Mouse (Mus musculus) MN1 (cell line): ENCODE measurements at regions not wholly inside any gene's neighbourhood (a gene's known extent, or its start where the extent isn't known, plus 50 kb on each side); places are given as distances from the start of the nearest gene placed in this dataset.
A peak's percentile ranks its signal among the peaks of the same experiment; 100 is the strongest.

Source experiments
- DNase-seq: peaks from one replicate; pipeline ENCODE4 v3.0.0-alpha.2; 2016; ENCODE audit warnings: low spot score

DNA sequence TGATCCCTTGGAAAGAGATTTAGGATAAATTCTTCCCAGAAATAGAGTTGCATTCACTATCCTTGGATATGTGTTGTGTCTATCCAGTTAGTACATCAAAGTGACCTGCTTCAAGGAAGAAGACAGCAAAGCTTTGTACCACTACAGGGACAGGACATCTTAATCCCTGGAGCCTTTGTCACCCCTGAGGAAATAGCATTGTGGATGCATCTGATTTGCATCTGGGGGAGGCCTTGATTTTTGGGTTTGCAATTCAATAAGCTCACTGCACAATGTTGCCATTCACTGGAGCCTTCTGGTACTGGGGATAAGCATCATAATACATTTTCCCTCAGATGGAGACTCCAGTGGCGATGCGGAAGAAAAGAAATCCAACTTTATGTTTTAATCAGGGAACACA, 229.2 kb upstream of the Dcn start:
- no peak for DNase-seq

DNA sequence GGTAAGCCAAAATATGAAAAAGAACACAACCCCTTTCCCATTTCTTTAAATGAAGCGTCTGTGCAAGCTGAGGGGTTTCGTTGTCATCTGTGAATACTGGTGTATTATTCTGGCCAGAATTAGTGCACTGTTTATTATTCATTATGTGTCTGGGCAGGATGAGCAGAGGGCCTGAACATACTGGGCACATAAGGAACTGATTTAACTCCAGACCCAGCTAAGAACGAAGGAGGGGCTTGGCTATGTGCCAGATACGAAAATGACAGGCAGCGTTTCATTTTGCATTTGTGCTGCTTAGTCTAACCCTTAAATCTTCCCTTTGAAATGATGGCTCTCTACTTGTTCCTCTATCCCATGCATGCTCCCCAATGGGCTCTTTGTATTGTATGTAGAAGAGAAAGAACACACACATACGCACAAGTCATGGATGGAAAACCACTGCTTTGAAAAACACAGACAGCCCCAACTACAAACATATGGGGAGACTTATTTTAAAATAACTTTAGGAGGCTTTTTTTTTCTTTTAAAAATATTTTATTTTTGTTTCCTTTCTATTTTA, 213.4 kb upstream of the Dcn start:
- peak; percentile 13 for DNase-seq

DNA sequence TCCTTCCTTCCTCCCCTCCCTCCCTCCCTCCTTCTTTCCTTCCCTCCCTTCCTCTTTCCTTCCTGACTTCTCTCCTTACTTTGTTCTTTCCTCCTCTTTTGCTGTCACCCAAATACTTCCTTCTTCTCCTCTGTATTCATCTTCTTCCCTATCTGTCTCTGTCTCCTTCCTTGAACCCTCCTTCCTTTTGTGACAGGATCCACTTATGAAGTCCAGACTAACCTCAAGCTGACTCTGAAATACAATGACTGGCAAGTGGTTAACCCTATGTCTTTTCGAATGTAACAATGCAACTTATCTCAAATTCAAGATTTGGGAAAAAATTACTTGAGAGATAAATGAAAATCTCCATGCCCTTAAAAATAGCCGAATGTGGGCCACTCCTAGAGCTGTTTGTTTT, 197.0 kb upstream of the Dcn start:
- no peak for DNase-seq

DNA sequence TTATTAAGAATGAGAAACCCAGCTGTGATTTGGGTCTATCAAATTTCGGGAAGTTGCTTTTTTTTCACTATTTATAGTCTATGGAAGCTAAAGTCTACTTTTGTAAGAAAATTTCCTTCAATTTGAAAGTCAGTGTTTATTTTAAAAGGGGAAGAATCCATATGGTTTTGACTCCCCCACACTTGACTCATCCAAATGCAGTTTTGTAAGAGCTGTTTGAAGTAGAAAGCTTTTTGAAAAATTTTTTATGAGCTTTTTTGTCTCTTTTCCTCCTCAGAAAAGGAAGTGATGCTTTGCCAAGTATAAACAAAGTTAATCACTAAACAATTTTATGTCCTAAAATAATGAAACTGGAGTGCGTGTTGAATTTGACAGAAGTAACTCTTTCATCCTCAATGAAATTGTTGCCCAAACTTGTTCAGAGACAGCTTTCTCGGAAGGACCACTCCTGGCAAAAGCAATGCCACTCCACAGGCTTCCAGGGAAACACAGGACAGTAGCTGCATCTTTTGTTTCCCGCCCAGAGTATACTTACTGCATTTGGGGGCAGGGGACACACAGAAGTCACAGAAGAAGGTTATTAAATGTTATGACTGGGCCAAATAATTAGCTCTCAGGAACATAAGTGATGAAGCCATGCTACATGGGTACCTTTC, 196.4 kb upstream of the Dcn start:
- no peak for DNase-seq

DNA sequence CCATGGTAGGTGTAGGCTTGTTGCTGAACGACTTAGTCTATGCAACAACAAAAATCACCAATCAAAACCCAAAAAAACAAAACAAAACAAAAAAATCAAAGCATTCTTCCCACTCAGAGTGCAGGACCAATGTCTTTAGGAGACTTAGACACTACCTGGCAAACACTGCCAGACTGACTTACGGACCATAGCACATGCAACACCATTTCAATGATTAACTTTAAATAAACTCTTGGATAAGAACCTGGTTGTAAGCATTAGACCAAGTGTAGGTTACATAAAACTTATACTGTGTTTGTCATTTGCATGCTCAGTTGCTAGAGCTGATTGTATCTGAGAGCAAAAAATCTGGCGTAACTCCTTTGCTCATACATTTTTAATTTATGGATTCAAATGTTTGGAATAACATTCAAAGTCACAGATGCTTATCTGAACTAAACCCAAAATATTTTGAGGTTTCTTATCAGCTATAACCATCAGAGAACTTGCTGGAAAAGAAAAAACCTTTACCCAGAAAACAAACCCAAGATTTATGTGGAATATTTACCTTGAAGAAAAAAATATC, 174.5 kb upstream of the Dcn start:
- DNase-seq = no peak

DNA sequence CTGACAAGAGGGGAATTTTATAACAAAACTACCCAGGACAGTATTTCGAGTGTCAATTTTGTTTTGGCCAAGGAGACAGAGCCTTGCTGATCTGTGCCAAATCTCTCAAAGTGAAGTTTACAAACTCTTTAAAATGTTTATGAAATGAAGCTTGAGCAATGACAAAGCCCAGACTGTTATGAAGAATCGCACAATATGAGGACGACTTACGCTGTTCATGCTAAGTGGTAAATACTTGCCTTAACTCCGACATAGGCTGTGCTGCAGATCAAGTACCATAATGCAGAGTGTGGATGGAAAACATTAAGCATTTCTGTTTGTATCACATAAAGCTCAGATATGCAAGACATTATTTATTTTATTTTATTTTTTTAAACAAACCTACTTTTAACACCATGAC, 169.8 kb upstream of the Dcn start:
- no peak for DNase-seq

DNA sequence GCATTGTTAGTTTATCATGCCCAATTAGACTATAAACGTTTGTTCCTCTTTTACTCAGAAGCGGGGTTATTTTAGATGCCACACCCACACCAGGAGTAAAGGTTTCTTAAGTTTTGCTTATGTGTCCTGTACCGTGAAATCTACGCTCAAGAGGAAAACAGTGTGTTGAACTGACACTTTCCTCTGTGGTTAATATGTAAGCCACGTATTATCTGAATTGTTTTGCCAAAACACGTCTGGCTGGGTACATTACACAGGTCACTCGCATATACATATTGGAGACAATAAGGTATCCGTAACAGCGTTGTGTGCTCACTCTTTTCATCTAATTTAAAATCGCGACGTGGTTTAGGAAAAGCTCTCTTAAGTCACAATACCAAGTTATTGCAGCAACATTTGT, 166.9 kb upstream of the Dcn start:
- DNase-seq = no peak

DNA sequence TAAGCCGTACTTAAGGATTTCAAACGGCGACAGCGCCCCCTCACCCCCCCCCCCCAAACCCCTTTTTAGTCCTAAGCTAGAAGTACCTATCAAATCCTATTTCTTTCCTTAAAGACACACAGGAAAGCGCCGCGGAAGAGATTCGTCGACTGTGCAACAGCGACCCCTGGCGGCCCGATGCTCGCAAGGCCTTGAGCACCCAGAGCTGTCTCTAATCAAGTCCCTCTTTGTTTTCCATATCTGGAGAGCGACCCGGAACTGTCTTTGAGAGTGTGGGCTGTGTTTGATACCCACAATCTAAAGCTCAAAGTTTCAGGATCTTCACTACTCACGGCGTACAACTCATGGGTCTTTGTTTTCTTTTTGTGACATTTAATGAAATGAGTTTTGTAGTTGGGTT, 166.4 kb upstream of the Dcn start:
- peak; percentile 95 for DNase-seq

DNA sequence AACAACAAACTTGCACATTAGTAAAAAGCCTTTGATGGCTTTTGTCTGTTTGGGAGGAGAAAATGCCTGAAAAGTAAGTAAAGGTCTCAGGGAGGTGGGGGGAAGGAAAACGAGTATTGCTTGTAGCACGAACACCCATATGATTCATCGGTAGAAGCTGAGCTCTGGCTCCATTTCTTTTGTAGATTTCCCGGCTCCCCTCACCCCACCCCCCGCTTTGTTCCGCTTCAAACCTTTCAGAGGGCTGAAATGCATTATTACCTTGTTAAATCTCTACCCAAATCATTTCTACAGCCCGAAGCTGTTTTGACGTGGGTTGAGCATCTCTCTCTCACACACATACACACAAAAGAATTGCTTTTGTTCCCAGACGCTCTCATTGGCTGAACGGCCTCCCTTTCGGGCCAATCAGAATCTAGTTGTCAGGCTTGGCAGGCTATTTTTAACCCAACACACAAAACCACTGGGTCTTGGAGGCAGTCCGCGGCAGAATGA, 166.0 kb upstream of the Dcn start:
- peak; percentile 94 for DNase-seq

DNA sequence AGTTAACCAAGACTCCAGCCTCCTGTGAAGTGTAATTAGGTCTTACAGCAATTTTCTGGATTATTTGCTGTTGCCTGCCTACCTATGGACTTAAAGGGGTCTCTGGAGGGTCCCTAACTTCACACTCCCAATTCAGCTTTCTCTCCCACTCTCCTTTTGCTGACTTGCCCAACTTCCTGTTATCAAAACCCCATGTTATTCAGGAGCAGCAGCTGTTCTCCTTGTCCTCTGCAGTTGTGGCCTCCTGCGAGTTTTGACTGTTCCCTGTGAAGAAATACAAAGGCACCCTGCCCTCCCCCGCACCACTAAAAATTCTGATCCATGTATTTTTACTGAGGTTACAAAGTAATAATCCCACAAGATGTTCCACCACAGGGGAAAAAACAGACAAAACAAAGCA, 146.8 kb upstream of the Dcn start:
- DNase-seq = no peak

DNA sequence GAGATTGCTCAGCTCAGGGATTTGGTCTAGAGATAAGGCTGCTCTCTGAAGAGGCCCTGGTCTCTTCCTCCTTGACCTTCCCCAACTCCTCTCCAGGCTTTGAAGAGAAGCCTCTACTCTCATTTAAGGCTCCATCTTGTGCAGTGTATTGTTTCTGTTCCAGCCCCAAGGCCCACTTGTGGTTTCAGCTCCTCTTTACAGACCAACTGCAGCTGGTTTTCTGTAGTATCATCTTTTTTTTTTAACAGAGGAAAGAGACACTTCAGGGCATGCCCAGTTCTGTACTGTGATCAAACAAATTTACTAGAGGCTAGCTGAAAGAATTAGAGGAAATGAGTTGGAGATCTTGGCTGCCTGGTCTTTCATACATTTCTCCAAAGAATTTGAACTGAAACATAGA, 145.4 kb upstream of the Dcn start:
- DNase-seq = no peak

DNA sequence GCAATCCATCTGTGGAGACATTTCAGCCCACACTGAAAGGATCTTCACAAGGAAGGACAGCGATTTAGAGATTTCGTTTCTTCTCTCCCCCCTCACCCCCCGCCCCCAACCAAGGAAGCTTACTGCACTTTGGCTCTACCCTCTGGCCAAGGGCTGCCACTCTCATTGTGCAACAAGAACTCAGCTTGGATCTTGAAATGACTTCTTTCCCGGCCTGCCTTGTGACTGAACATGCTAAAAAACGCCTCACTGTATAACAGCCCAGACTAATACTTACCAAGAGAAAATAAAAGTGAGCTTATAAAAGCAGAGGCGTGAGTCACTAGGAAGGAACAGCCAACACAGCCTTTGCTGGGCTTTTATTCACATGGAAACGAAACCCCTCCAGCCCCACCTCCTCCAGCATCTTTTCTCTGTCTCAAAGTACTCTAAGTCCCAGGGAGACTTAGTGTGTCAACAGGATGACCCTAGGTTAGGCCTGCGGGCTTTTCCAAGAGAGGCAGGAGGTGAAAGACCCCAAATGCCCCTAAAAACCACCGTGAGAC, 144.7 kb upstream of the Dcn start:
- no peak for DNase-seq

DNA sequence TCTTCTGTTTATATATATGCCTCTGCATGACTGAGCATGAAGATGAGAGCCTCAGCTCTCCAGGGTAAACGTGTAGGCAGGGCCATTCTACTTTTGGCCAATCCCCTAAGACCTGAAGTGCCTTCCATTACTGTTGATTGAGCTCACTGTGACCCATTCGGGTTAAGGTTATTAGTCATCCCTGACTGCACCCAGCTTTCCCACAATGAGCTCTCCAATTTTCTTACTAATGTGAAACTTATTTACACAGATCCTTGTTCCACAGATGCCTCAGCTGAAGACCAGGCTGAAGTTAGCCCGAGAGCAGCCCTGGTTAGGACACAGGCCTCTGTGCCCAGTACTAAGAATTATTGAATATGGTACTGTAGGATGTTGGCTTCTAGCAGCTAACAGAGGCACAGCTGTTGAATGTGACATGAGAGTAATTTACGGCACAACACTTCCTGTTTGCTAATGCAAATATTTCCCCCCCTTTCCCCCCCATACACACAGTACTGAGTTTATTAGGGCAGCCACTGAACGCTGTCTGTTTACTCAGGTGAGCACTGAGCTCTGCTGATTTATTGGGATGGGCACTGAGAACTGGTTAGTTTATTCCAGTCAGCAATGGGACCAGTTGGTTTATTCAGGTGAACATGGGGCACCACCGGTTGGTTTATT, 141.2 kb upstream of the Dcn start:
- DNase-seq = no peak

DNA sequence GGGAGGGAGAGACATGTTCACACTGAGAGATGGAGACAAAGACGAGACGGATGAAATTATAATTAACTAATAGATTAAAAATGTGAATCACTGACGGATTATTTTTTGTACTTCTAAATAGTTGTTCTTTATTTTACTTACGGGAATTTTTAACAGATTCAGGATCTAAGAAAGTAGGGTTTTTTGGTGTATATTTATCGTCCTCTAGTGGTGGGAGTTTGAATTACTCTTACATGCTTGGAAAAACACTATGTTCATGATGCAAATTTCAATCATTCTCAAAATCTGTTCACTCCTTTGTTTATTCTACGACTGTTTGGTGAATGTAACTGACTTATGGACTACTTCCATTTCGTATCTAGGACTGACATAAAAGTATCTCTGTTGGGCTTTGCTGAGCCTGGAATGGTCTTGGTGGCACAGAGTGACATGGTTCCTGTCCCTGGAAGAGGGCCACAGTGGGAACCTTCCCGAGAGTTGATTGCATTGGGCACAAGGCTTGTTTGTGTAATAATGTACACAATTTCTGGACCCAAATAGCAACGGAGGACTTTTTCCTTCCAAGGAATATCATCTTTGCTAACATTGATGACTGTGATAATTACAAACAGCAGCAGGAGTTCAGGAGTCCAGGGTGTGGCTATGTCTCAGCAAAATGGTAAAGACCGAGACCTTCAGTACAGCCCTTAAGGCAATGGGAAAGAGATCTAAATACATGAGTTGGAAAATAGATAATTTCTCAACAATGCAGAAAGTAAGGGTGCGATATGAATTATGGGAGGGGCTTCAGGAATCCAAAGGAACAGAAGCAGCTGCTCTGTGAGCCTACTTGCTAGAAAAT, 139.3 kb upstream of the Dcn start:
- DNase-seq = peak; percentile 47

DNA sequence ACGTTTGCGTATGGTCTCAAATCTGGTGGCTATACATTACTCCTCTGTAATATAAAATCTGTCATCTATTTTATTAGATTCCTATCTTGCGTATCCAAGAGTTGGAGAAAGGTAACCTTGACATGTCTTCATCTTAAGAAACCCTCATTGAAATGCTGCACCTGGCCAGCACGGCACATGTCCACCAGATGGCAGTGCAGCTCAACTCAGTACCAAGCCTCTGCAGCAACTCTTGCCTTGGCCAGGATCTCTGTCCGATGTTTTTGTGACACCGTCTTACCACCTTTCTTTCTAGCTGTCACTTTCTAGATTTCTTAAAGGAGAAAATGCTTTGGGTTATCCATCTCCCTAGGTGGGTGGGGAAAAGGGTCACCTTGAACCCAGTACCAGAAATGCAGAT, 134.1 kb upstream of the Dcn start:
- DNase-seq = peak; percentile 71

DNA sequence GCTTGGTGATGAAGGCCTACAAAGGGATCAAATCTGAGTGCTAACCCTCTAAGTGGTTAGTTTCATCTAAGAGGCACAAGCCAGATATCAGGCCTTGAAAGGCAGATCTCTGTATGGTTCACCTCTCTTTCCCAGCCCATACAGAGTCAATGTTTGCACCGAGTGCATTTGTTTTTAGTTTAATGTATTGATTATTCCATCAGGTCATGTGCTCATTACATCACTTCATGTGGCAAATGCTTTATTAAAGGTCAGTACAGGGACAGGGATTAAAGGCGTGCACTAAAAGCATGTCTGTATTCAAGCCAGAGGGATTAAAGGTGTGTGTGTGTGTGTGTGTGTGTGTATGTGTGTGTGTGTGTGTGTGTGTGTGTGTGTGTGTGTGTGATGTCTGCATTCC, 132.5 kb upstream of the Dcn start:
- DNase-seq = no peak

DNA sequence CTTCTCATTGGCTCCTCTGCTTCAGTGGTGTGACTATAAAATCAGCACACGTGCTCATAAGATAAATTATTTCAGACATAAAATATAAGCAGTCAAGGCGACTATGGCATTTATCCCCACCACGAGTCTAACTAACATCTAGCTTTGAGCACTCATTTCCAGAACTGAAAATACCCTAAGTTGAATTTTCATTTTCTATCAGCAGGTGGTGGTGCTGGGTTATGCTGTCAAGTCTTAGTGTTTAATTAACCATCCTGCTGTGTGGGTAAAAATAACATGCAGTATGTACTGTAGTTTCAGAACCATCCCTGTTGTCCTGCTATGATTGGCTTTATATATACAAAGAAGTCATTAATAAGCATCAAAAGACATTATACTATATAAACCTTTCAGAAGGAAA, 110.8 kb upstream of the Dcn start:
- DNase-seq = no peak

DNA sequence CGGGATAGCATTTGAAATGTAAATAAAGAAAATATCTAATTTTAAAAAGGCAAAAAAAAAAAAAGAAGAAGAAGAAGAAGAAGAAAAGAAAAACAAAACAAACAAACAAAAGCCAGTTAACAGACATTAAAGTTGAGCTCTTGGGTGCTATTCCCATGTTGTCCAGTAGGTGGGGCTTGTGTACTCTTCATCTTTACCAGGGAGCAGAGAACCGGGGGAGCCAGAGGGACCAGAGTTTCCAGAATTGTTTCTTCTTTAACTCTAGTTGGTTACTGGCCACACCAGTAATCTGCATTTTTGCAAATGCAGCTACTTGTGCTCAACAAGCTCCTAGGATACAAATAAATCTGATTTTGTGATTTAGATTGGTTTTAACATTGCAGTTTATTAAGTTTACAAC, 103.6 kb upstream of the Dcn start:
- peak; percentile 74 for DNase-seq

DNA sequence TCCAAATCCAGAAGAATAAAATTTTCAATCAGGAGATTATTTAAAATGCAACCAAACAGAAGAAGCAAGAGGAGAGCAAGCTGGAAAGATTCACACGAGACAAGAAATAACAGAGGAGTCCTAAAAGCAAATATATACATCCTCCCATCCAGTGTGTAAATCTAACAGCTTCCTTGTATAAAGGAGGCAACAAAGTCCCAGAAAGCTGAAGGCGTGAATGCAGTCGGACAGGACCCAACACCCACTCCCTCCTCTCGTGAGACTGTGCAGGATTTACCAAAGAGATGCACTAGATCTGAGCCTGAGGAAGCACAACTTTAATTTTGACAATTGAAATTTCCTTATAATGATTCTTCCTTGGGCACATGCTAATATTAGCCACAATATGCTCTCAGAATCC, 103.0 kb upstream of the Dcn start:
- no peak for DNase-seq

DNA sequence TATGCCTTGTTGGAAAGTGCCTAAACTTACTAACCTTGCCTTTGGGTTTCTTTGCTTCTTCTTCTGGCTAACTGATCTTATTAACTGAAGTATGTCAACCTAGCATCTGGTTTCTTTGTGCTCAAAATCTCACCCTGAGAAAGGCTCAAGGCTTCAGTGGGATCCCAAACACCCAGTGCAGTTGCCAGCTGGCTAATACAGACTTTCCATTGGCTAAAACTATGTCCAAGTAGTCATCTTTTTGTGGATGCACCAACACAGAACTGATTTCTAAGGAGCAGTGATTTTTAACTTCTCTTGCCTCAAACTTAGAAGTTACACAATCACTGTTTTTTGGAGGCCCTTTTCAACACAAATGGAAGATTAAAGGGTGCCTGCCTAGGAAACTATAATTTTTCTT, 97.8 kb upstream of the Dcn start:
- DNase-seq = no peak

DNA sequence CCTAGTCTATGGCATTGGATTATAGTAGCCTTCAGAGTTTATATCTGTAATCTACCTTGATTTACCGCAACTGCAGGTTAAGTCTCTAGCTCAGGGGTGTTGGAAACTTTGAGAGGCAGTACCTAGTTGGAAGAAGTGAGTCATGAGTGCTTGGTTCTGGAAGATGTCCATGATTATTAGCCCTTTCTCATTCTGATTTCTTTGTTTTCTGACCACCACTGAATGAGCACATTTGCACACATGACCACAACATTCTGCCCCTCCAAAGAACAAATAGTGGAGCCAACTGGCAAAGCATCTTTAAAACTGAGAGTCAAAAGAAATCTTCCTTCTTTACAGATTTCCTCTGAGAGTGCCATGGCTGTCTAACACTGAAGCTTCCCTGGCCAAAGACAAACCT, 95.5 kb upstream of the Dcn start:
- DNase-seq = no peak

DNA sequence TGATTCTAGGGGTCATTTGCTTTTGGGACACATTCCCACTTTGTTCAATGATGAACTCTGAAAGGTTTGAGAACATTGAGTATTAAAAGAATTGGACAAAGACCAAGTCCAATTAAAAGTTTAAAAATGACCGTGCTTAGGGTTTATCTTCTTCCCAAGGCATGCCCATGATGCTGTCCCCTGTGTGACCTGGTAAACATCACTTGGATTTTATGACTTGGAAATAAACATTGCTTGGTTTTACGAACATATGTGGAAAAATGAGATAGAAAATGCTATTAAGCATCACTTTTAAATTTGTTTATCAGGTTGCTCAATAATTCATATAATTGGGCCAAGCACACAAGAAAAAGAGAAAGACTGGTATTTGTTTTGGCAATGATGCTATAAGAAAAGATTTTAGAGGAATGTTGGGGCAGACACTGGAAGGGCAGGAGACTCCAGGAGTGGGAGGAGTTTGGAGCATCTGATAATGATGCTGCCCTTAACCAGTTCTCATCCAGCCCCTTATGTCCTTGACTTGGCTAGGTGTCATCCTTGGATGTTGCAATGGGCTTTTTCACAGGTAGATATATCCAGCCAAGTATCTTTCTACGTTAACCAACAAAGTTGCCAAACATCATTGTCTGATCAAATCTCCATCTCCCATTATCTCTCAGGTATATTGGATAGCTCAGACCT, 92.1 kb upstream of the Dcn start:
- DNase-seq = no peak
